Mouse (Mus musculus) cerebellum, adult 2 months (tissue): ENCODE measurements around the gene Myh7b. TPM values are rescaled to one million over a fixed set of nuclear protein-coding genes. Genes with fewer than 3 reads are reported as not detected.

Experiments
- DNase-seq, 2 experiments: peaks; one replicate each; pipeline ENCODE4 v3.0.0; 2021
- H3K27ac ChIP-seq: fragments of 200-500 bp; 2 replicates; pipeline ENCODE4 v1.5.1; 2012; ENCODE audit warnings: low read length, control low read depth, inconsistent platforms; ENCODE audit not compliant: insufficient read depth
- H3K27me3 ChIP-seq: fragments of 200-500 bp; 2 replicates; pipeline ENCODE4 v1.6.1; 2012; ENCODE audit warnings: inconsistent platforms, mild to moderate bottlenecking, low read length, moderate library complexity; ENCODE audit not compliant: control insufficient read depth, insufficient read depth
- H3K4me1 ChIP-seq: fragments of 200-500 bp; 2 replicates; pipeline ENCODE4 v1.6.1; 2011; ENCODE audit warnings: low read length; ENCODE audit not compliant: control insufficient read depth, insufficient read depth
- H3K4me3 ChIP-seq: fragments of 200-500 bp; replicated peaks from 2 replicates; pipeline ENCODE3; 2011; ENCODE audit warnings: mild to moderate bottlenecking, low read depth, low read length, control low read depth; ENCODE audit not compliant: insufficient read depth
- CTCF ChIP-seq: fragments of 200-500 bp; IDR thresholded peaks from 2 replicates; pipeline ENCODE4 v1.5.1; 2011; ENCODE audit warnings: low read depth, mild to moderate bottlenecking, control low read depth, low read length, moderate library complexity, borderline replicate concordance; ENCODE audit not compliant: insufficient read depth
- POLR2A ChIP-seq: fragments of 200-500 bp; IDR thresholded peaks from 2 replicates; pipeline ENCODE4 v1.6.1; 2011; ENCODE audit warnings: low read length, control low read depth, borderline replicate concordance; ENCODE audit not compliant: insufficient read depth
- WGBS: fragments of 180-500 bp; shearing (Covaris S2); methylation state at CpG from one replicate; pipeline ENCODE4 v1.1.7; 2018; 5-methylcytosine and 5-hydroxymethylcytosine counted together
- polyA plus RNA-seq: library from polyadenylated mRNA; depleted of rRNA; stranded (reverse); fragments of >200 nt; gene quantifications from 2 replicates; pipeline ENCODE4 v1.2.3, GENCODE M21; 2012; rRNA removed

Gene Myh7b
- polyA plus RNA-seq, 1 experiment = 17.6 TPM

DNA sequence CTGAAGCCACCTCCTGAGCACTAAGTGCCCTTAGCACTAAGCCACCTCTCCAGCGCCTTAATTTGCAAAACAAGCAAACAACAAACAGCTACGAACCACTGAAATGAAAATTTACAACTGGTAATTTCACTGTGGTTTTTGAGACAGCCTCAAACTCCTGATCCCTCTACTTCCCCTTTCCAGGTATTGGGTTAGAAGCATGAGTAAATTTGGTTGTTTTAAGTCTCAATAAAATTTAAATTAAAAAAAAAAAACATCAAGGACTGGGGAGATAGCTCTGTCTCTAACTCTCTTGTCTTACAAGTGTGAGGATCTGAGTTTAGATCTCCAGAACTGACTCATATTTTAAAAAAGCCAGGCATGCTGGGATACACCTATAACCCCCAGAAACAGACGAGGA lies 72.1 kb downstream of the Myh7b start:
- Histone ChIP-seq H3K4me1 (peaks cover 18% of the 10 kb centered on the region), H3K27me3 (no peaks in the 10 kb centered on the region), H3K4me3 (no peak overlapping the region), H3K27ac (no peak overlapping the region)
- 75% methylated on average over 3 of the region's 3 CpGs for WGBS
- TF ChIP-seq POLR2A = no peak
- TF ChIP-seq CTCF = no peak
- DNase-seq = no peak

DNA sequence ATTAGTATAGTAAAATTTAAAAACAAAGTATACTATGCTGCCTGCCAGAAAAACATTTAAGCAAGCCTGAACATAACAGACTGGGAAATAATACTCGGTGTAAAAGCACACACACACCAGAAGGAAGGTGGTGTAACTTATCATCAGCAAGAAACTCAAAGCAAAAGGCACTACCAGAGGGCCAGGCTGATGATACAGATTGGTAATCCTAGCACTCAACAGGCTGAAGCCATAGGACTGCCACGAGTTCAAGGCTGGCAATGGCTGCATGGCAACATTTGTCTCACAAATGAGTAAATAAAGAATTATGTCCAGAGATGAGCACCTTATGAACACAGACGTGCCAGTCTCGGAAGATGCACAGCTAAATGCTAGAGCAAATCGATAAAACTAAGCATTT lies 72.8 kb downstream of the Myh7b start:
- Histone ChIP-seq H3K4me3 (no peak overlapping the region), H3K4me1 (peaks cover 18% of the 10 kb centered on the region), H3K27me3 (no peaks in the 10 kb centered on the region), H3K27ac (no peak overlapping the region)
- no peak for TF ChIP-seq POLR2A
- no peak for TF ChIP-seq CTCF
- no peak for DNase-seq
- WGBS = 90% methylated on average over 5 of the region's 5 CpGs

Other genes starting within 250 kb of the Myh7b start
- 195 and 211 TPM in 2 replicates for gene Trp53inp2, start 230.2 kb upstream of the Myh7b start, polyA plus RNA-seq
- gene Ncoa6, start 137.3 kb upstream of the Myh7b start, polyA plus RNA-seq = 39.0 and 47.1 TPM in 2 replicates
- gene Acss2, start 93.3 kb upstream of the Myh7b start, polyA plus RNA-seq = 98.5 and 107 TPM in 2 replicates
- gene Ggt7, start 93.0 kb upstream of the Myh7b start, polyA plus RNA-seq = 235 and 237 TPM in 2 replicates
- 25.7 and 26.5 TPM in 2 replicates for gene Gss, start 18.4 kb upstream of the Myh7b start, polyA plus RNA-seq
- 223 and 236 TPM in 2 replicates for gene Trpc4ap, start 81.2 kb downstream of the Myh7b start, polyA plus RNA-seq
- gene Edem2, start 118.3 kb downstream of the Myh7b start, polyA plus RNA-seq = 52.9 and 53.4 TPM in 2 replicates
- not detected in 2 replicates for gene Gm17581, start 124.7 kb downstream of the Myh7b start, polyA plus RNA-seq
- gene Procr, start 139.9 kb downstream of the Myh7b start, polyA plus RNA-seq = 1.9 TPM in 2 replicates
- gene Mmp24, start 164.1 kb downstream of the Myh7b start, polyA plus RNA-seq = 153 and 190 TPM in 2 replicates
- 72.8 and 81.5 TPM in 2 replicates for gene BC029722, start 208.2 kb downstream of the Myh7b start, polyA plus RNA-seq
- gene Eif6, start 215.7 kb downstream of the Myh7b start, polyA plus RNA-seq = 84.9 and 86.4 TPM in 2 replicates
- not detected in 2 replicates for gene Fam83c, start 223.6 kb downstream of the Myh7b start, polyA plus RNA-seq